Mouse (Mus musculus) CH12.LX (cell line): ENCODE results near the gene Atad1. TPM values are rescaled to one million over a fixed set of nuclear protein-coding genes. Genes with fewer than 3 reads are reported as not detected.
A peak's percentile ranks its signal among the peaks of the same experiment; 100 is the strongest.

ENCODE experiments used
- DNase-seq: peaks from one replicate; pipeline ENCODE4 v3.0.0-alpha.2; 2013; ENCODE audit errors: extremely low read depth
- H3K27ac ChIP-seq: 2 replicates; pipeline ENCODE4 v1.5.1; 2012; ENCODE audit warnings: low read depth, mild to moderate bottlenecking, control low read depth, moderate library complexity; ENCODE audit not compliant: insufficient read depth
- H3K27me3 ChIP-seq: replicated peaks from 2 replicates; pipeline ENCODE3; 2012; ENCODE audit warnings: inconsistent platforms
- H3K36me3 ChIP-seq, 2 experiments: replicated peaks in 1 of 2; 2 replicates each; pipeline versions ENCODE3 to v1.6.1; 2012; ENCODE audit warnings: inconsistent platforms in 1 of 2, low read length in 1 of 2, mild to moderate bottlenecking in 1 of 2, mixed read lengths in 1 of 2, moderate library complexity in 1 of 2; ENCODE audit not compliant: control insufficient read depth in 1 of 2, insufficient read depth in 1 of 2
- H3K4me1 ChIP-seq, 2 experiments: 2 replicates each; pipeline ENCODE4 v1.6.1; 2012; ENCODE audit warnings: inconsistent platforms in 1 of 2, moderate library complexity in 1 of 2; ENCODE audit not compliant: insufficient read depth in 2 of 2, control insufficient read depth in 1 of 2
- H3K4me2 ChIP-seq: 2 replicates; pipeline ENCODE4 v1.6.1; 2012; ENCODE audit warnings: low read depth, mild to moderate bottlenecking, control low read depth; ENCODE audit not compliant: poor library complexity, insufficient read depth, severe bottlenecking
- H3K4me3 ChIP-seq, 3 experiments: fragments of 150-350 bp in 1 of 3; sonication (generic) in 1 of 3; replicated peaks in 1 of 3; 2 replicates each; pipeline versions ENCODE3 to v1.5.1; 2011 to 2012; ENCODE audit warnings: low read depth in 2 of 3, low read length in 2 of 3, mild to moderate bottlenecking in 2 of 3, moderate library complexity in 2 of 3, control low read depth in 1 of 3, improper control_type of control experiment in 1 of 3, inconsistent platforms in 1 of 3, mixed read lengths in 1 of 3; ENCODE audit not compliant: poor library complexity in 1 of 3
- H3K79me2 ChIP-seq: replicated peaks from 2 replicates; pipeline ENCODE4 v1.6.1; 2012; ENCODE audit warnings: mild to moderate bottlenecking, moderate library complexity; ENCODE audit not compliant: control insufficient read depth, poor library complexity, insufficient read depth, severe bottlenecking; ENCODE audit errors: extremely low read depth
- H3K9ac ChIP-seq: 2 replicates; pipeline ENCODE4 v1.6.1; 2012; ENCODE audit warnings: low read depth, mild to moderate bottlenecking, control low read depth, moderate library complexity; ENCODE audit not compliant: insufficient read depth
- H3K9me3 ChIP-seq: replicated peaks from 2 replicates; pipeline ENCODE3; 2012; ENCODE audit warnings: low read length, inconsistent platforms, mixed read lengths
- BHLHE40 ChIP-seq: IDR thresholded peaks from 2 replicates; pipeline ENCODE4 v1.6.1; 2011; ENCODE audit warnings: mild to moderate bottlenecking, low read depth, low read length, improper control_type of control experiment
- CHD2 ChIP-seq: IDR thresholded peaks from 2 replicates; pipeline ENCODE4 v1.6.1; 2011; ENCODE audit warnings: low read length, improper control_type of control experiment
- CTCF ChIP-seq, 2 experiments: IDR thresholded peaks in 1 of 2; conservative IDR thresholded peaks in 1 of 2; 2 replicates each; pipeline ENCODE4 v1.5.1; 2011 to 2012; ENCODE audit warnings: low read depth in 2 of 2, low read length in 2 of 2, improper control_type of control experiment in 1 of 2, inconsistent platforms in 1 of 2, mild to moderate bottlenecking in 1 of 2, moderate library complexity in 1 of 2
- E2F4 ChIP-seq: IDR thresholded peaks from 2 replicates; pipeline ENCODE4 v1.6.1; 2011; ENCODE audit warnings: low read depth, low read length, improper control_type of control experiment; ENCODE audit not compliant: insufficient replicate concordance
- ELF1 ChIP-seq: IDR thresholded peaks from 2 replicates; pipeline ENCODE4 v1.6.1; 2014; ENCODE audit warnings: low read depth, mild to moderate bottlenecking, inconsistent platforms, low read length, improper control_type of control experiment
- EP300 ChIP-seq: IDR thresholded peaks from 2 replicates; pipeline ENCODE4 v1.6.1; 2011; ENCODE audit warnings: low read length, improper control_type of control experiment
- ETS1 ChIP-seq: conservative IDR thresholded peaks from 2 replicates; pipeline ENCODE4 v1.6.1; 2012; ENCODE audit warnings: low read depth, mild to moderate bottlenecking, inconsistent platforms, low read length, improper control_type of control experiment, moderate library complexity
- GABPA ChIP-seq: IDR thresholded peaks from 2 replicates; pipeline ENCODE4 v1.6.1; 2012; ENCODE audit warnings: low read depth, low read length, improper control_type of control experiment, inconsistent platforms; ENCODE audit not compliant: insufficient replicate concordance
- IRF4 ChIP-seq: IDR thresholded peaks from 2 replicates; pipeline ENCODE4 v1.6.1; 2014; ENCODE audit warnings: low read depth, mild to moderate bottlenecking, inconsistent platforms, low read length, improper control_type of control experiment
- JUND ChIP-seq: conservative IDR thresholded peaks from 2 replicates; pipeline ENCODE4 v1.6.1; 2011; ENCODE audit warnings: low read depth, low read length, improper control_type of control experiment
- MAFK ChIP-seq: IDR thresholded peaks from 2 replicates; pipeline ENCODE4 v1.6.1; 2011; ENCODE audit warnings: low read length, improper control_type of control experiment; ENCODE audit not compliant: insufficient replicate concordance
- MAZ ChIP-seq: IDR thresholded peaks from 2 replicates; pipeline ENCODE4 v1.6.1; 2012; ENCODE audit warnings: low read depth, mild to moderate bottlenecking, inconsistent platforms, low read length, improper control_type of control experiment, moderate library complexity
- MEF2A ChIP-seq: IDR thresholded peaks from 2 replicates; pipeline ENCODE4 v1.6.1; 2014; ENCODE audit warnings: low read depth, mild to moderate bottlenecking, inconsistent platforms, low read length, improper control_type of control experiment, borderline replicate concordance
- MXI1 ChIP-seq: IDR thresholded peaks from 2 replicates; pipeline ENCODE4 v1.6.1; 2011; ENCODE audit warnings: mild to moderate bottlenecking, low read depth, low read length, improper control_type of control experiment
- NELFE ChIP-seq: IDR thresholded peaks from 2 replicates; pipeline ENCODE4 v1.6.1; 2011; ENCODE audit warnings: low read depth, low read length, improper control_type of control experiment
- NRF1 ChIP-seq: IDR thresholded peaks from 2 replicates; pipeline ENCODE4 v1.6.1; 2014; ENCODE audit warnings: low read depth, mild to moderate bottlenecking, inconsistent platforms, low read length, improper control_type of control experiment, moderate library complexity
- PAX5 ChIP-seq: IDR thresholded peaks from 2 replicates; pipeline ENCODE4 v1.6.1; 2012; ENCODE audit warnings: low read length, inconsistent platforms, mixed read lengths
- POLR2A ChIP-seq: IDR thresholded peaks from 2 replicates; pipeline ENCODE4 v1.6.1; 2011; ENCODE audit warnings: low read depth, mild to moderate bottlenecking, improper control_type of control experiment, low read length
- POLR2AphosphoS2 ChIP-seq: IDR thresholded peaks from 2 replicates; pipeline ENCODE4 v1.6.1; 2011; ENCODE audit warnings: low read depth, low read length, improper control_type of control experiment
- RAD21 ChIP-seq: IDR thresholded peaks from 2 replicates; pipeline ENCODE4 v1.6.1; 2011; ENCODE audit warnings: low read depth, mild to moderate bottlenecking, low read length, improper control_type of control experiment, moderate library complexity
- RCOR1 ChIP-seq: conservative IDR thresholded peaks from 2 replicates; pipeline ENCODE4 v1.6.1; 2012; ENCODE audit warnings: low read depth, mild to moderate bottlenecking, inconsistent platforms, low read length, improper control_type of control experiment
- SIN3A ChIP-seq: IDR thresholded peaks from 2 replicates; pipeline ENCODE4 v1.6.1; 2012; ENCODE audit warnings: low read length, improper control_type of control experiment, inconsistent platforms
- SMC3 ChIP-seq: IDR thresholded peaks from 2 replicates; pipeline ENCODE4 v1.6.1; 2011; ENCODE audit warnings: low read depth, low read length, improper control_type of control experiment
- TBP ChIP-seq: conservative IDR thresholded peaks from 2 replicates; pipeline ENCODE4 v1.6.1; 2011; ENCODE audit warnings: low read depth, low read length, improper control_type of control experiment
- TCF12 ChIP-seq: IDR thresholded peaks from 2 replicates; pipeline ENCODE4 v1.6.1; 2014; ENCODE audit warnings: low read depth, mild to moderate bottlenecking, inconsistent platforms, low read length, improper control_type of control experiment
- UBTF ChIP-seq: IDR thresholded peaks from 2 replicates; pipeline ENCODE4 v1.6.1; 2012; ENCODE audit warnings: low read depth, mild to moderate bottlenecking, inconsistent platforms, low read length, improper control_type of control experiment, moderate library complexity
- USF1 ChIP-seq: IDR thresholded peaks from 2 replicates; pipeline ENCODE4 v1.6.1; 2014; ENCODE audit warnings: low read depth, mild to moderate bottlenecking, inconsistent platforms, low read length, improper control_type of control experiment
- USF2 ChIP-seq: conservative IDR thresholded peaks from 2 replicates; pipeline ENCODE4 v1.6.1; 2011; ENCODE audit warnings: low read depth, low read length, improper control_type of control experiment
- ZC3H11A ChIP-seq: IDR thresholded peaks from 2 replicates; pipeline ENCODE4 v1.6.1; 2012; ENCODE audit warnings: low read depth, mild to moderate bottlenecking, inconsistent platforms, low read length, improper control_type of control experiment
- ZMIZ1 ChIP-seq: IDR thresholded peaks from 2 replicates; pipeline ENCODE4 v1.6.1; 2012; ENCODE audit warnings: low read depth, mild to moderate bottlenecking, inconsistent platforms, low read length, improper control_type of control experiment
- dilution Hi-C: fragments of 300-500 bp; cut with MboI; formaldehyde crosslinking; loops from 2 replicates; pipeline ENCODE4 v1.14.3; 2020; ENCODE audit warnings: low sequenced_read_pairs; ENCODE audit not compliant: extremely low pct_unique_long_range_greater_than_20kb, extremely low pct_ligation_motif_present
- in situ Hi-C: fragments of 300-500 bp; cut with MboI; formaldehyde crosslinking; loops from 3 replicates; pipeline ENCODE4 v1.14.3; 2019; ENCODE audit warnings: low sequenced_read_pairs, low pct_ligation_motif_present, low pct_unique_long_range_greater_than_20kb, mixed read lengths
- polyA plus RNA-seq: library from polyadenylated mRNA; unstranded; fragments of >175 nt; gene quantifications from 2 replicates; pipeline ENCODE4 v1.2.1, GENCODE M21; 2012; ENCODE audit warnings: low read depth; ENCODE audit not compliant: insufficient read length
- total RNA-seq, 2 experiments: library from RNA; depleted of rRNA; stranded (reverse); fragments of 300-350 nt in 1 of 2; fragments of >200 nt in 1 of 2; gene quantifications; 2 replicates each; pipeline ENCODE4 v1.2.3; 2012 to 2014

The Atad1 gene
- total and polyA plus RNA-seq, 3 experiments = 78.5 to 268 (median 103) TPM

DNA sequence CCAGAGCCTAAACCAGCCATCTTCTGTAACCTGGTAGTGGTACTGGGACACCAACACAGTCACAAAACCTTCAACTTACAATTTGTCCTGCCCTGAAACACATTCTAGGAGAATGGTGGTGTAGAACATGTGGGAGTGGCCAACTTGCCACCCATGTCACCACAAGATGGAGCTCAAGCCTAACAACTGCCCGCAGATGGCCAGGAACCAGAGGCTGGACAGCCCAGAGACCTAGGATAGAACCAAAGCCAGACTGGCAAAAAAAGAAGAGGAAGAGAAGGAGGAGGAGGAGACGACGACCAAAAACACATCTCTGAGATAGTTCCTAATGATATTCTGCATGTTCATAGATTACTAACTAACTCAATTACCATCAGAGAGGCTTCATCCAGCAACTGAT lies 24.4 kb downstream of the Atad1 start (continued):
- 0 out of 2 replicates have a peak, but pooled peaks have one; percentile 28 for TF ChIP-seq ELF1
- TF ChIP-seq GABPA = no peak
- TF ChIP-seq POLR2A = no peak
- TF ChIP-seq TBP = no peak
- no peak for TF ChIP-seq SIN3A
- TF ChIP-seq MAFK = no peak
- TF ChIP-seq TCF12 = peak; percentile 63
- peak; percentile 100 for TF ChIP-seq RAD21

DNA sequence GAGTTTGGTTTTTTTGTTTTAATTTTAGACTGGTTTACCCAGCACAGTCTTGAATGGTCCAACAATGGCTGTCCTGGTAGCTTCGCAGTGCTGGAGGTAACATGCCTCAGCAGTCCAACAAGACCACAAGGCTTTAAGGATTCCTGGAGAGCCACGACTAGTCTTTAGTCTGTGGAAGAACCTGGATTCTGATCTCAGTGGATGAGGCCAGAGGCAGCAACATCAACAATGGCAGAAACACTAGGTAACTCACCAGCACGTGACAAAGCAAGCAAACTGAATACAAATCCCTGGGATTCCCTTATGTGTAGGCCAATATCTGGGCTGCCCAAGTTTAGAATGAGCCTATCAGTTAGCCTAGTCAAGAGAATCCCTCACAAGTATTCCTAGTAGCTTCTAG lies 26.1 kb downstream of the Atad1 start:
- H3K27ac ChIP-seq = peak overlapping the region; percentile 28; the same call in 1 of the 2 replicates
- no peaks in the 10 kb centered on the region for H3K9me3 ChIP-seq
- peak overlapping the region; percentile 81; the same call in 1 of the 2 replicates for H3K4me2 ChIP-seq
- peaks cover 31% of the 10 kb centered on the region for H3K79me2 ChIP-seq
- H3K27me3 ChIP-seq = no peaks in the 10 kb centered on the region
- H3K9ac ChIP-seq = peak overlapping the region; percentile 41; the same call in 1 of the 2 replicates
- TF ChIP-seq MAFK (no peak), EP300 (no peak), CTCF (conservative IDR thresholded peaks at IDR 0.05 in 1 of 2, IDR thresholded peaks at IDR 0.05 in 1 of 2; ENCODE audit: low read depth in 2 of 2, low read length in 2 of 2) (no peak), POLR2AphosphoS2 (no peak), USF2 (no peak), SMC3 (no peak)
- peaks cover 4 to 7% of the 10 kb centered on the region in 2 experiments for H3K36me3 ChIP-seq
- H3K4me3 ChIP-seq = no peak overlapping the region
- in situ Hi-C loops (loop anchor here (5.0 to 10.0 kb wide), 2 partner anchors 514 to 651 kb away; no protein-coding TSS in a partner anchor), dilution Hi-C loops (no loop called here)
- H3K4me1 ChIP-seq = peaks cover 10 to 40% of the 10 kb centered on the region in 2 experiments
- no peak for DNase-seq

DNA sequence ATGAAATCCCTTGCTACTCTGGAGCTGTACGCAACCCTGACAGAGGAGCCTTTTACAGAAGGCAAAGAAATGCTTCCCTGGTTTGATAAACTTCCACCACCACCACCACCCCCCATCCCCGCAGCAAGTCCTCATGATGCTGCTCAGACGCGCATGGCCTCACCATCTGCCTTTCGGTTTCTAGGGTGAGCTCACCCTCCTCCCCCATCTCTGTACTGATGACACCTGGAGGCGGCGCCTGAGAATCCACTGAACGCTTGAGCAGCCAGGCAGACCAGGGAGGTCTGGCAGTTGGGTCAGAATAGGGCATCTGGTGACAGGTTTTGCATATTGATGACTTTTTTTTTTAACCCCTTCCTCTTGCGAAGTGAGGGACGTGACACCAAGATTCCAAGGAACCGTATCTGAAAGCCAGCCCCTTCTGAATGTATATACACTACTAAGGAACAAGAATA lies 27.0 kb downstream of the Atad1 start:
- Histone ChIP-seq H3K4me1 (peaks cover 10 to 44% of the 10 kb centered on the region in 2 experiments), H3K9me3 (no peaks in the 10 kb centered on the region), H3K4me3 (peak overlapping the region; percentile 60 to 68 (median 68)), H3K36me3 (peaks cover 4 to 10% of the 10 kb centered on the region in 2 experiments), H3K27me3 (no peaks in the 10 kb centered on the region), H3K27ac (peak overlapping the region; percentile 98), H3K4me2 (peak overlapping the region; percentile 81), H3K79me2 (peaks cover 38% of the 10 kb centered on the region), H3K9ac (peak overlapping the region; percentile 96)
- dilution Hi-C loops (no loop called here), in situ Hi-C loops (loop anchor here (5.0 to 10.0 kb wide), 2 partner anchors 515 to 652 kb away; no protein-coding TSS in a partner anchor)
- peak; percentile 99 for DNase-seq
- TF ChIP-seq JUND = peak; percentile 71
- TF ChIP-seq NRF1 = no peak
- TF ChIP-seq NELFE = no peak
- TF ChIP-seq PAX5 = no peak
- TF ChIP-seq USF1 = no peak
- peak; percentile 50 for TF ChIP-seq ZMIZ1
- TF ChIP-seq E2F4 = no peak; the same call in 1 of the 2 replicates
- TF ChIP-seq UBTF = peak; percentile 31; the same call in 1 of the 2 replicates
- TF ChIP-seq SMC3 = 0 out of 2 replicates have a peak, but pooled peaks have one; percentile 7
- no peak; the same call in 1 of the 2 replicates for TF ChIP-seq MXI1
- TF ChIP-seq SIN3A = peak; percentile 97
- peak; percentile 72; the same call in 1 of the 2 replicates for TF ChIP-seq MAZ
- 0 out of 2 replicates have a peak, but pooled peaks have one; percentile 27 for TF ChIP-seq ELF1
- TF ChIP-seq ETS1 = peak; percentile 98
- peak; percentile 98 for TF ChIP-seq EP300
- TF ChIP-seq MEF2A = peak; percentile 96
- TF ChIP-seq BHLHE40 = peak; percentile 96
- peak; percentile 95 for TF ChIP-seq CHD2
- TF ChIP-seq ZC3H11A = no peak
- TF ChIP-seq RCOR1 = peak; percentile 92
- TF ChIP-seq POLR2A = peak; percentile 50; the same call in 1 of the 2 replicates
- peak; percentile 73 for TF ChIP-seq TBP
- TF ChIP-seq IRF4 = peak; percentile 95
